Mouse (Mus musculus) limb, embryonic 11.5 days (tissue): ENCODE results near the gene Slc38a8. TPM values are rescaled to one million over a fixed set of nuclear protein-coding genes. Genes with fewer than 3 reads are reported as not detected.

Experiments used
- ATAC-seq: fragments of 200-750 bp; cut with Nextera tagmentation; 2 replicates; pipeline ENCODE4 v1.8.0; 2017; ENCODE audit warnings: low read depth; ENCODE audit not compliant: insufficient number of reproducible peaks, low FRiP score, low TSS enrichment
- DNase-seq: peaks from one replicate; pipeline ENCODE4 v3.0.0-alpha.2; 2015; ENCODE audit warnings: low spot score
- H3K27ac ChIP-seq: fragments of 300-500 bp; sonication (generic); replicated peaks from 2 replicates; pipeline ENCODE4 v1.5.1; 2014; ENCODE audit warnings: low read depth, mild to moderate bottlenecking, low read length
- H3K27me3 ChIP-seq: fragments of 300-500 bp; sonication (generic); 2 replicates; pipeline ENCODE4 v1.6.1; 2014; ENCODE audit warnings: mild to moderate bottlenecking, low read length, mixed read lengths; ENCODE audit not compliant: control insufficient read depth, insufficient read depth
- H3K36me3 ChIP-seq: fragments of 300-500 bp; sonication (generic); 2 replicates; pipeline ENCODE4 v1.6.1; 2014; ENCODE audit warnings: mild to moderate bottlenecking, low read length, moderate library complexity, mixed read lengths; ENCODE audit not compliant: control insufficient read depth, insufficient read depth
- H3K4me1 ChIP-seq: fragments of 300-500 bp; sonication (generic); 2 replicates; pipeline ENCODE4 v1.6.1; 2014; ENCODE audit warnings: low read length, mixed read lengths; ENCODE audit not compliant: control insufficient read depth, insufficient read depth
- H3K4me2 ChIP-seq: fragments of 300-500 bp; sonication (generic); 2 replicates; pipeline ENCODE4 v1.6.1; 2014; ENCODE audit warnings: low read depth, mild to moderate bottlenecking, moderate library complexity; ENCODE audit not compliant: severe bottlenecking
- H3K4me3 ChIP-seq: fragments of 300-500 bp; sonication (generic); 2 replicates; pipeline ENCODE4 v1.5.1; 2014; ENCODE audit warnings: low read depth, low read length
- H3K9ac ChIP-seq: fragments of 300-500 bp; sonication (generic); 2 replicates; pipeline ENCODE4 v1.6.1; 2014; ENCODE audit warnings: mild to moderate bottlenecking, low read length
- H3K9me3 ChIP-seq: fragments of 300-500 bp; sonication (generic); 2 replicates; pipeline ENCODE4 v1.6.1; 2016; ENCODE audit warnings: low read length; ENCODE audit not compliant: control insufficient read depth
- WGBS: fragments of 180-500 bp; shearing (Covaris S2); extraction: QIAGEN DNeasy Blood & Tissue Kit; methylation state at CpG from one replicate; pipeline ENCODE4 v1.1.7; 2014; 5-methylcytosine and 5-hydroxymethylcytosine counted together
- polyA plus RNA-seq: library from polyadenylated mRNA; unstranded; fragments of >200 nt; fragmentation: Nextera tagmentation; extraction: Ambion mirVana; gene quantifications from 2 replicates; pipeline ENCODE4 v1.2.1, GENCODE M21; 2014

Slc38a8 gene
- polyA plus RNA-seq, 1 experiment from 2014 or later = not detected

DNA sequence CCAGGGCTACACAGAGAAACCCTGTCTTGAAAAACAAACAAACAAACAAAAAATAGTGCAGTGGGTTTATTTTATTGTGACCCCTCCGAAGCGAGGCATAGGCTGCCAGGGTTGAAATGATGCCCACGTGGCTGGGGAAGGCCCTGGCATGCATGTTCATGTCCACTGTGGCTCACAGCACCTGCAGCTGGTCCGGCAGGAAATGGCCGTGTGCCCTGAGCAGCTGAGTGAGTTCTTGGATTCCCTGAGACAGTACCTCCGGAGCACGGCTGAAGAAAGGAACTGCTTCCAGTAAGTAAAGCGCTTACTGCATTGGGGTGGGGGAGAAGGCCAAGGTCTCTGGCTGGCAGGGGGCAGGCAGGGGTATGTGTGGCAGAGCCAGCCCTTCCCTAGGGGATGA, 33.4 kb downstream of the Slc38a8 start:
- Histone ChIP-seq H3K27me3 (peaks cover 21% of the 10 kb centered on the region), H3K9ac (no peak overlapping the region), H3K27ac (no peak overlapping the region), H3K36me3 (no peaks in the 10 kb centered on the region), H3K4me3 (no peak overlapping the region), H3K9me3 (no peaks in the 10 kb centered on the region), H3K4me1 (peaks cover 8% of the 10 kb centered on the region), H3K4me2 (no peak overlapping the region)
- no peak for DNase-seq
- 94% methylated on average over 8 of the region's 8 CpGs for WGBS
- no peak for ATAC-seq

GRCm38 (mm10) chr8:119466794-119467193, 34.7 kb downstream of the Slc38a8 start:
- DNase-seq = no peak
- Histone ChIP-seq H3K27me3 (peaks cover 21% of the 10 kb centered on the region), H3K9ac (no peak overlapping the region), H3K9me3 (no peaks in the 10 kb centered on the region), H3K4me2 (no peak overlapping the region), H3K36me3 (no peaks in the 10 kb centered on the region), H3K27ac (no peak overlapping the region), H3K4me3 (no peak overlapping the region), H3K4me1 (peaks cover 8% of the 10 kb centered on the region)
- WGBS = 84% methylated on average over 10 of the region's 10 CpGs
- no peak for ATAC-seq

DNA sequence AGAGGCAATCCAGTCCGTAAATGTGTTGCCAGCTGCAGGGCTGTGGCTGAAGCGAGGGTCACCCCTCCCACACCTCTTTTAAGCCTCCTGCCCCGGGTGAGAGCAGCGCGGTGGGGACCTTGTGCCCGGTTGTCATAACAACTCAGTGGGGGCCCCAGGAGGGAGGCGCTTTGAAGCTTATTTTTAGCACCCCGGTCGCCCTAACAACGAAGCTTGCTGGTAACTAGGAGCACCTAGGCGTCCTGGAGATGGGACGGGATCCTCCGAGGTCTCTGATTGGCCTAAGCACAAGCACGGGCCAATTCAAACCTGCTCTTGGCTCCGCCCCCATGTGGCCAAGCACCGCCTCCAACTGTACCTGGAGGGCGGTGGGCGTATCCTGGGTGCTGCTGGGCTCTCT, 35.4 kb downstream of the Slc38a8 start:
- H3K4me2 ChIP-seq = peak overlapping the region; percentile 36
- WGBS = under 1% methylated on average over 18 of the region's 18 CpGs
- H3K4me1 ChIP-seq = peaks cover 8% of the 10 kb centered on the region
- H3K9ac ChIP-seq = no peak overlapping the region
- no peak overlapping the region for H3K4me3 ChIP-seq
- H3K27ac ChIP-seq = no peak overlapping the region
- H3K27me3 ChIP-seq = peaks cover 21% of the 10 kb centered on the region
- H3K36me3 ChIP-seq = no peaks in the 10 kb centered on the region
- DNase-seq = peak; percentile 52
- no peaks in the 10 kb centered on the region for H3K9me3 ChIP-seq
- ATAC-seq = no peak

- H3K27ac ChIP-seq = no peak overlapping the region
These were observed 37.8 kb downstream of the Slc38a8 start for GRCm38 (mm10) chr8:119463709-119464108.

GRCm38 (mm10) chr8:119461356-119461755, 40.1 kb downstream of the Slc38a8 start:
- Histone ChIP-seq H3K4me2 (no peak overlapping the region), H3K9ac (no peak overlapping the region), H3K27ac (no peak overlapping the region), H3K4me3 (no peak overlapping the region), H3K4me1 (peaks cover 7% of the 10 kb centered on the region), H3K27me3 (peaks cover 18% of the 10 kb centered on the region), H3K36me3 (no peaks in the 10 kb centered on the region), H3K9me3 (no peaks in the 10 kb centered on the region)
- no peak for ATAC-seq
- WGBS = 80% methylated on average over 9 of the region's 9 CpGs
- no peak for DNase-seq

More at GRCm38 (mm10) chr8:119463709-119464108, 37.8 kb downstream of the Slc38a8 start:
- H3K27me3 ChIP-seq = peaks cover 21% of the 10 kb centered on the region
- 77% methylated on average over 7 of the region's 7 CpGs for WGBS
- ATAC-seq (no peak), DNase-seq (no peak)
- no peak overlapping the region for H3K9ac ChIP-seq
- no peaks in the 10 kb centered on the region for H3K36me3 ChIP-seq
- H3K9me3 ChIP-seq = no peaks in the 10 kb centered on the region
- no peak overlapping the region for H3K4me3 ChIP-seq
- peaks cover 8% of the 10 kb centered on the region for H3K4me1 ChIP-seq
- H3K4me2 ChIP-seq = no peak overlapping the region

- Histone ChIP-seq H3K36me3 (no peaks in the 10 kb centered on the region), H3K4me3 (no peak overlapping the region), H3K4me2 (no peak overlapping the region), H3K9me3 (no peaks in the 10 kb centered on the region), H3K27ac (no peak overlapping the region), H3K27me3 (peaks cover 3% of the 10 kb centered on the region), H3K4me1 (no peaks in the 10 kb centered on the region), H3K9ac (no peak overlapping the region)
- WGBS = 51% methylated on average over 16 of the region's 16 CpGs
- no peak for DNase-seq
- no peak for ATAC-seq
These were observed 41.8 kb downstream of the Slc38a8 start for GRCm38 (mm10) chr8:119459724-119460123.

DNA sequence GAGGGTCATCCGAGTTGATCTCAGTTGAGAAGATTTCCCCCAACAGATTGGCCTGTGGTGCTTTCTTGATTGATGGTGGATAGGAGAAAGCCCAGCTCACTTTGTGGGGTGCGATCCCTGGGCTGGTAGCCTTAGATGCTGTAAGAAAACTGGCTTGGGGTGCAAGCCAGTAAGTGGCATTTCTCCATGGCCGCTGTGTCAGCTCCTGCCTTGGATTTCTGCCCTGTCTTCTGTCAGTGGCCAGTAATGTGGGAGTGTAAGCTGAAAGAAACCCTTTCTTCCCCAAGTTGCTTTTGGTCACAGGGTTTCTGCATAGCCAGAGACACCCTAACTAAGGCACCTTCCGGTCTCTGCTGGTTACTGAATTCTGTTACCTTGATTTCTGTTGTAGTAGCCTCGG, 45.5 kb downstream of the Slc38a8 start:
- no peak for DNase-seq
- Histone ChIP-seq H3K27ac (no peak overlapping the region), H3K4me1 (no peaks in the 10 kb centered on the region), H3K36me3 (no peaks in the 10 kb centered on the region), H3K4me2 (no peak overlapping the region), H3K27me3 (no peaks in the 10 kb centered on the region), H3K4me3 (no peak overlapping the region), H3K9me3 (no peaks in the 10 kb centered on the region), H3K9ac (no peak overlapping the region)
- 85% methylated on average over 5 of the region's 5 CpGs for WGBS
- ATAC-seq = no peak

- Histone ChIP-seq H3K36me3 (no peaks in the 10 kb centered on the region), H3K27ac (no peak overlapping the region), H3K4me2 (no peak overlapping the region), H3K27me3 (peaks cover 10% of the 10 kb centered on the region), H3K4me1 (no peaks in the 10 kb centered on the region), H3K4me3 (no peak overlapping the region), H3K9ac (no peak overlapping the region), H3K9me3 (no peaks in the 10 kb centered on the region)
- DNase-seq (no peak), ATAC-seq (no peak)
- 90% methylated on average over 5 of the region's 5 CpGs for WGBS
These were observed 48.6 kb downstream of the Slc38a8 start for GRCm38 (mm10) chr8:119452919-119453318.

DNA sequence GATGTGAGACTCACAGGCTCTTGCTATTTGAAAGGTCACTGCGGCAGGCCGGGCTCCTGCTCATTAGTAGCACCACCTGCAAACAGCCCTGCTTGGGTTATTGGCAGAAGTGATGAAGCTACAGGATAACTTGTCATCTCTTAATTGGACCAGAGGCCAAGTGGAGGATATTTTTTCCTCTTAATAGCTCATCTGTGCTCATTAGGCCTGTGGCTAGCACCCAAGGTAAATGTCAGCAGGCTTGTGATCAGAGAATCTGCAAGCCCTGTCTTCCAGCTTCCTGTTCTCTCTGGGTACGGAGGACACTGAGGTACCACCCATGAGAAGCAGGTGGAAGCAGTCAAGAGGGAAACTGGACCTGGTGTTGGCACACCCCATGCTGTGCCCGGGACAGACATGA, 50.4 kb downstream of the Slc38a8 start:
- Histone ChIP-seq H3K27me3 (peaks cover 18% of the 10 kb centered on the region), H3K9me3 (no peaks in the 10 kb centered on the region), H3K9ac (no peak overlapping the region), H3K4me3 (no peak overlapping the region), H3K4me1 (peaks cover 2% of the 10 kb centered on the region; the same call in 1 of the 2 replicates), H3K36me3 (no peaks in the 10 kb centered on the region), H3K27ac (no peak overlapping the region), H3K4me2 (no peak overlapping the region)
- ATAC-seq (no peak), DNase-seq (no peak)
- 86% methylated on average over 4 of the region's 4 CpGs for WGBS
